Mouse (Mus musculus) gastrocnemius, postnatal 25 days (tissue): Measurements from ENCODE around the gene Atp5f1. TPM values are rescaled to one million over a fixed set of nuclear protein-coding genes. Genes with fewer than 3 reads are reported as not detected.

Experiments used
- DNase-seq: peaks from one replicate; pipeline ENCODE4 v3.0.0; 2022
- total RNA-seq, 2 experiments: library from RNA; stranded (reverse); gene quantifications; 1 replicate in 1 of 2; 2 replicates in 1 of 2; pipeline ENCODE4 v1.2.3; 2021

Atp5f1 gene
- total RNA-seq, 2 experiments from 2014 or later: 671 to 699 TPM

GRCm38 (mm10) chr3:105900266-105900665 lies 59.6 kb downstream of the Atp5f1 start:
- DNase-seq: no peak

GRCm38 (mm10) chr3:105899394-105900147 lies 60.3 kb downstream of the Atp5f1 start:
- peak; percentile 64 for DNase-seq

GRCm38 (mm10) chr3:105898861-105899260 lies 61.0 kb downstream of the Atp5f1 start:
- no peak for DNase-seq

GRCm38 (mm10) chr3:105898325-105898724 lies 61.6 kb downstream of the Atp5f1 start:
- peak; percentile 64 for DNase-seq

- DNase-seq: no peak
Measured at GRCm38 (mm10) chr3:105896811-105897210, 63.1 kb downstream of the Atp5f1 start.

- DNase-seq: peak; percentile 77
Measured at GRCm38 (mm10) chr3:105894601-105895592, 65.0 kb downstream of the Atp5f1 start.

- peak; percentile 80 for DNase-seq
Measured at GRCm38 (mm10) chr3:105893941-105894391, 65.9 kb downstream of the Atp5f1 start.

Other genes starting within 250 kb of the Atp5f1 start
- 10 to 100 TPM; 77.6 to 84.2 TPM for gene Rap1a, start 158.8 kb downstream of the Atp5f1 start, total RNA-seq
- gene Adora3, start 89.2 kb downstream of the Atp5f1 start, total RNA-seq: under 1 TPM in 1 of 2 experiments, not detected in 1; 0.21 TPM
- not detected for gene Tmigd3, start 89.2 kb downstream of the Atp5f1 start, total RNA-seq
- under 1 TPM; 0.28 to 0.64 TPM for gene I830077J02Rik, start 27.4 kb downstream of the Atp5f1 start, total RNA-seq
- 10 to 100 TPM; 26.8 to 27.2 TPM for gene Wdr77, start 730 bp downstream of the Atp5f1 start, total RNA-seq
- under 1 TPM; 0.51 to 0.64 TPM for gene Ovgp1, start 13.6 kb upstream of the Atp5f1 start, total RNA-seq
- gene Pifo, start 54.5 kb upstream of the Atp5f1 start, total RNA-seq: not detected
- gene Chil5, start 72.7 kb upstream of the Atp5f1 start, total RNA-seq: under 1 TPM in 1 of 2 experiments, not detected in 1; 0.28 TPM
- gene Chia1, start 153.1 kb upstream of the Atp5f1 start, total RNA-seq: not detected
- gene Chil3, start 207.5 kb upstream of the Atp5f1 start, total RNA-seq: not detected